Mouse (Mus musculus): ENCODE measurements around the gene Slc2a4. TPM values are rescaled to one million over a fixed set of nuclear protein-coding genes. Genes with fewer than 3 reads are reported as not detected.

The Slc2a4 gene
- polyA plus RNA-seq, 1 experiment from 2014 or later: 14.2 TPM

- peaks cover 25% of the 10 kb centered on the region for H3K4me1 ChIP-seq (replicated peaks)
- H3K4me3 ChIP-seq (replicated peaks): no peak overlapping the region
- peaks cover 56% of the 10 kb centered on the region for H3K27me3 ChIP-seq
- no peaks in the 10 kb centered on the region for H3K36me3 ChIP-seq
- H3K9ac ChIP-seq: no peak overlapping the region
- 30% methylated on average over 1 of the region's 1 CpGs for WGBS (ENCODE audit: insufficient replicate concordance)
- DNase-seq: no peak
- H3K4me2 ChIP-seq: no peak overlapping the region
- no peaks in the 10 kb centered on the region for H3K9me3 ChIP-seq (replicated peaks)
- no peak for ATAC-seq (ENCODE audit: low read depth)
- no peak overlapping the region for H3K27ac ChIP-seq
Observed at GRCm38 (mm10) chr11:69952274-69952673, 4.3 kb upstream of the Slc2a4 start.

GRCm38 (mm10) chr11:69950807-69951459 is 2.9 kb upstream of the Slc2a4 start:
- H3K27me3 ChIP-seq: peaks cover 47% of the 10 kb centered on the region
- H3K9ac ChIP-seq: no peak overlapping the region
- WGBS (ENCODE audit: insufficient replicate concordance): 40% methylated on average over 4 of the region's 4 CpGs
- H3K36me3 ChIP-seq: no peaks in the 10 kb centered on the region
- ATAC-seq (ENCODE audit: low read depth) (no peak), DNase-seq (no peak)
- no peak overlapping the region for H3K4me3 ChIP-seq (replicated peaks)
- H3K4me1 ChIP-seq (replicated peaks): peaks cover 37% of the 10 kb centered on the region
- H3K9me3 ChIP-seq (replicated peaks): no peaks in the 10 kb centered on the region
- no peak overlapping the region for H3K4me2 ChIP-seq
- H3K27ac ChIP-seq: no peak overlapping the region

DNA sequence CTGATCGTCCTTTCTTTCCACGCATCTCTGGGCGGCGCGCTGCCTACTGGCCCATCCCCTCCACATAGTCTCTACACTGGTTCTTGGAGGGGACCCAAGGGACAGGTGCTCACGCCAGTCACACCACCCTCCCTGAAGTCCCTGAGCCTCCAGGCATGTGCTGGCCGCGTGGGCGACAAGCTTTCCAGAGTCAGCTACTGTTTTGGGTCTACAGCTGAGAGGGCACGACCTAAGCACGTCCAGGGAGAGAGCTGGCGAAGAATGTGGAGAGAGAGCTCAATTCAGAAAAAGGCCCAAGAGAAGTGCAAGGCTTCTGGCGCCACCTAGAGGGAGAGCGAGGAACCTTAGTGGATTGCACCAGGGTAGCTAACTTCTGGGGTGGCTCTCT is 769 bp upstream of the Slc2a4 start:
- Histone ChIP-seq H3K4me2 (peak overlapping the region; percentile 95), H3K27me3 (peaks cover 54% of the 10 kb centered on the region), H3K4me3 (replicated peaks) (peak overlapping the region; percentile 78), H3K9me3 (replicated peaks) (no peaks in the 10 kb centered on the region), H3K4me1 (replicated peaks) (peaks cover 59% of the 10 kb centered on the region), H3K9ac (peak overlapping the region; percentile 77), H3K27ac (peak overlapping the region; percentile 87), H3K36me3 (peaks cover 22% of the 10 kb centered on the region)
- WGBS (ENCODE audit: insufficient replicate concordance): 2% methylated on average over 14 of the region's 14 CpGs
- DNase-seq (peak; percentile 81), ATAC-seq (ENCODE audit: low read depth) (peak; percentile 35)

DNA sequence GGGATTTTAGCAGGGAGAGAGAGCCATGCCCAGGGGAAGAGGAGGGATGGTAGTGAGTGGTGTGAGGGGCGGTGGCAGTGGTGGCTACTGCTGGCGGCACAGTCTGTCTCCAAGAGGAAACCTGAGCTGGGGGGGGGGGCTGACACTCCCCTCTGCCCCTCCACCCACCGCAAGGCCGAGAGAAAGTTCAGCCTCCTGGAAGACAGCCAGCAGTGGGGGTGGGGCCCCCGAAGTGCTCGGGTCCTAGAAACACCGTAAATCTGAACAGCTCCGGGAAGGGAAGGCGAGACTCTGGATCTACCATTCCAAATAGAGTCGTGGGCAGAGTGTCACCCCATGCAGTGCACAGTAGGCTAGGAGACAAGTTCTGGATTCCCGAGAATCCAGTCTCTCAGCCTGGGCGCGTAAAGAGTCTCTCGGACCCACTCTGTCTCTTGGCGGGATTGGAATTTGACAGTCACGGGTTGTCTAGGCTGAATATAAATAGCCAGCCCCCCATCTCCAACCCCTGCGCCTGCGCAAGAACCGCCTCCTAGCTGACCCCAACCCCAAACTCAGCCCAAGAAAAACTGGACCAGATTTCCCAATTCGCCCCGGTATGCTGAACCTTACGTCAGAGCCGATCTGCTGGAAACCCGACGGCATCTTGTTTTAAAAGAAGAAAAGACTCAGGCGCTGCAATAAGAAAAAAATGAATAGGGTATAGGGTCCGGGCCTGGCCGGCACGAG is 487 bp downstream of the Slc2a4 start:
- Histone ChIP-seq H3K9me3 (replicated peaks) (no peaks in the 10 kb centered on the region), H3K9ac (peak overlapping the region; percentile 87), H3K4me1 (replicated peaks) (peaks cover 60% of the 10 kb centered on the region), H3K4me2 (peak overlapping the region; percentile 95), H3K4me3 (replicated peaks) (peak overlapping the region; percentile 78), H3K36me3 (peaks cover 34% of the 10 kb centered on the region), H3K27me3 (peaks cover 59% of the 10 kb centered on the region), H3K27ac (peak overlapping the region; percentile 93)
- DNase-seq: no peak
- WGBS (ENCODE audit: insufficient replicate concordance): 16% methylated on average over 29 of the region's 29 CpGs
- no peak for ATAC-seq (ENCODE audit: low read depth)

DNA sequence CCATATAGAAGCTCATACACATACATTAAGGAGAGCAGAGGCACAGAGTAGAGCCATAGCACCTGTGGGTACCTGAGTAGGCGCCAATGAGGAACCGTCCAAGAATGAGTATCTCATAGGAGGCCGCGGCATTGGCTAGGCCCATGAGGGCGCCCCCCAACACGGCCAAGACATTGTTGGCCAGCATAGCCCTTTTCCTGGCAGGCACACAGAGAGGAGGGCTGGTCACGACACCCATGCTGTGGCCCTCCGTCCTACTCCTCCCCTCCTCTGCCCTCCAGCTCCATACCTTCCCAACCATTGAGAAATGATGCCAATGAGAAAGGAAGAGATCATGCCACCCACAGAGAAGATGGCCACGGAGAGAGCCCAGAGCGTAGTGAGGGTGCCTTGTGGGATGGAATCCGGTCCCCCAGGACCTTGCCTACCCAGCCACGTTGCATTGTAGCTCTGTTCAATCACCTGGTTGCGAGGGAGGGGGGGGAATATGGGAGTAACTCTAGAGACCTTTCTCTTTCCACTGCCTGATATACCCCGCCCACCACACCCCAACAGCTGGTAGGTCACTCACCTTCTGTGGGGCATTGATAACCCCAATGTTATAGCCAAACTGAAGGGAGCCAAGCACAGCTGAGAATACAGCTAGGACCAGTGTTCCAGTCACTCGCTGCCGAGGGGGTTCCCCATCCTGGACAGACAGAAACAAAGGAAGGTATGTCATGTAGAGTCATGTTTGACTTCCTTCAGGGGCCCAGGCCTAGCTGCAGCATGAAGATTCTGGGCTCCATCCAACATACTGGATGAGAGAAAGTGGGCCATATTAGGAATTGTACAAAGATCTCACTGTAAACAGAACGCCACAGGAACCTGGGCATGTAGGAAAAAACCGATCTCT is 1.7 kb downstream of the Slc2a4 start:
- peak; percentile 64 for DNase-seq
- peak; percentile 82 for ATAC-seq (ENCODE audit: low read depth)
- Histone ChIP-seq H3K4me1 (replicated peaks) (peaks cover 60% of the 10 kb centered on the region), H3K36me3 (peaks cover 41% of the 10 kb centered on the region), H3K9me3 (replicated peaks) (no peaks in the 10 kb centered on the region), H3K27ac (peak overlapping the region; percentile 93), H3K4me2 (peak overlapping the region; percentile 95), H3K27me3 (peaks cover 59% of the 10 kb centered on the region), H3K4me3 (replicated peaks) (peak overlapping the region; percentile 78), H3K9ac (peak overlapping the region; percentile 87)
- 64% methylated on average over 18 of the region's 18 CpGs for WGBS (ENCODE audit: insufficient replicate concordance)

DNA sequence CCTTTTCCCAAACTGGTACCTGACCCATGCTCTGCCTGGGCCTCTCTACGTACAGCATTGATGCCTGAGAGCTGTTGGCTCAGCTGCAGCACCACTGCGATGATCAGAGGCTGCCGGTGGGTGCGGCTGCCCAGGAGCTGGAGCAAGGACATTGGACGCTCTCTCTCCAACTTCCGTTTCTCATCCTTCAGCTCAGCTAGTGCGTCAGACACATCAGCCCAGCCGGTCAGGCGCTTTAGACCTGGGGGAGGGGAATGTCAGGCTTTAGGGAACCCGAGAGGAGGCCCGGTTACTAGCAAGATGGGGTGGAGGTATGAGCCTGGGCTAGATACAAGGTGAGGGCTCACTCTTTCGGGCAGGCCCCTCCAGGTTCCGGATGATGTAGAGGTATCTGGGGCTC is 2.8 kb downstream of the Slc2a4 start:
- no peak for DNase-seq
- Histone ChIP-seq H3K4me1 (replicated peaks) (peaks cover 60% of the 10 kb centered on the region), H3K4me2 (peak overlapping the region; percentile 95), H3K27ac (peak overlapping the region; percentile 93), H3K9me3 (replicated peaks) (no peaks in the 10 kb centered on the region), H3K36me3 (peaks cover 41% of the 10 kb centered on the region), H3K4me3 (replicated peaks) (peak overlapping the region; percentile 78), H3K9ac (peak overlapping the region; percentile 87), H3K27me3 (peaks cover 58% of the 10 kb centered on the region)
- WGBS (ENCODE audit: insufficient replicate concordance): 66% methylated on average over 13 of the region's 13 CpGs
- ATAC-seq (ENCODE audit: low read depth): no peak

DNA sequence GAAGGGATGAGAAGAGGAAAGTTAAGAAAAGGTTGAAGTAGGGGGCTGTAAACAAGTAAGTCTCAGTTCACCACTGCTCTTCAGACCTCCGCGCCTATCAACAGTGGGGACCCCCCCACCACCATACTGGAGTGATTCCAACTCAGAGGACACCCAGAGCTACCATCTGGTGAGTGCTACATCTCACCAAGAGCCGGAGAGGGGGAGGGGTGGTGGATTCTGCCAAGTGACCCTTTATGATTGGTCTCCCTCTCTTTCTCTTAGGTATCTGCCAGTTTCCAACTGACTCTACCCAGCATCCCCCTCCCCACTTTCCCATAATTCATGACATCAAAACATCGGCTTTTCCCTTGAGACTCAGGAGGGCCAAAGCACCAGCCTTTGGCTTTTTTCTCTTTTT is 7.0 kb downstream of the Slc2a4 start:
- WGBS (ENCODE audit: insufficient replicate concordance): 80% methylated on average over 4 of the region's 4 CpGs

GRCm38 (mm10) chr11:69939731-69940130 is 8.3 kb downstream of the Slc2a4 start:
- peaks cover 48% of the 10 kb centered on the region for H3K4me1 ChIP-seq (replicated peaks)
- 86% methylated on average over 17 of the region's 17 CpGs for WGBS (ENCODE audit: insufficient replicate concordance)
- H3K9ac ChIP-seq: no peak overlapping the region
- no peak overlapping the region for H3K4me3 ChIP-seq (replicated peaks)
- DNase-seq (no peak), ATAC-seq (ENCODE audit: low read depth) (no peak)
- H3K4me2 ChIP-seq: no peak overlapping the region
- H3K9me3 ChIP-seq (replicated peaks): no peaks in the 10 kb centered on the region
- no peak overlapping the region for H3K27ac ChIP-seq
- H3K27me3 ChIP-seq: peaks cover 95% of the 10 kb centered on the region
- H3K36me3 ChIP-seq: peaks cover 29% of the 10 kb centered on the region

More for the DNA sequence above, 7.0 kb downstream of the Slc2a4 start:
- DNase-seq: no peak
- no peaks in the 10 kb centered on the region for H3K9me3 ChIP-seq (replicated peaks)
- H3K36me3 ChIP-seq: peaks cover 41% of the 10 kb centered on the region
- peaks cover 48% of the 10 kb centered on the region for H3K4me1 ChIP-seq (replicated peaks)
- H3K4me2 ChIP-seq: no peak overlapping the region
- H3K27ac ChIP-seq: no peak overlapping the region
- no peak overlapping the region for H3K4me3 ChIP-seq (replicated peaks)
- no peak for ATAC-seq (ENCODE audit: low read depth)
- H3K27me3 ChIP-seq: peaks cover 90% of the 10 kb centered on the region
- H3K9ac ChIP-seq: no peak overlapping the region

- Histone ChIP-seq H3K4me3 (replicated peaks) (no peak overlapping the region), H3K4me1 (replicated peaks) (peaks cover 48% of the 10 kb centered on the region), H3K27me3 (peaks cover 95% of the 10 kb centered on the region), H3K9ac (no peak overlapping the region), H3K36me3 (peaks cover 23% of the 10 kb centered on the region), H3K27ac (no peak overlapping the region), H3K9me3 (replicated peaks) (no peaks in the 10 kb centered on the region), H3K4me2 (no peak overlapping the region)
- DNase-seq: no peak
- no peak for ATAC-seq (ENCODE audit: low read depth)
- 39% methylated on average over 5 of the region's 5 CpGs for WGBS (ENCODE audit: insufficient replicate concordance)
Observed at GRCm38 (mm10) chr11:69939181-69939580, 8.8 kb downstream of the Slc2a4 start.

DNA sequence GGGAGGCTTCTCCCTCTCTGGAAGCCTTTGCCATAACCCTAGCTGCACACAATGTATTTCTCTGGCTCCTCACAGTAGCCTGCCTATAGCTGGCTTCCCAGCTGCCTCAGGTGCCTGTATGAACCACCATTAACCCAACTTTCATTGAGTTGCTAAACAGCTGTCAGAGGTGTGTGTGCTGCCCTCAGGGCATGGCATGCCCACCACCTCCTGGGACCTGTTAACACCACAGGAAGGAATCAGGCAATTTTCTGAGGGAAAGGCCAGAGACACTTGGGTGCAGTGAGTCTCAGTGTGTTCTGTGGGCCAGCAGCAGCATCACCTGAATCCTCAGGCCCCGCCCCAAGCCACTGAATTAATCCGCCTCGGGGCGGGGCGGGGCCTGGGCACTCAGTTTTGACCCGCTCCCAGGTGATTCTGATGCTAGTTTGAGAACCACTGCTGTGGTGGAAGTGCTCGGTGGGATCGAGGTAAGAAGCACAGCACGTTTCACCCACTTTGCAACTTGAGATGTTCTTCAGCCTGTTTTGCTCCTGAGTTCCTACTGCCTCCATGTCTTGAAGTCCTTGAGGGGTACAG is 9.5 kb downstream of the Slc2a4 start:
- Histone ChIP-seq H3K9ac (no peak overlapping the region), H3K27ac (no peak overlapping the region), H3K27me3 (peaks cover 90% of the 10 kb centered on the region), H3K4me1 (replicated peaks) (peaks cover 43% of the 10 kb centered on the region), H3K4me3 (replicated peaks) (no peak overlapping the region), H3K9me3 (replicated peaks) (no peaks in the 10 kb centered on the region), H3K36me3 (peaks cover 16% of the 10 kb centered on the region), H3K4me2 (no peak overlapping the region)
- ATAC-seq (ENCODE audit: low read depth): no peak
- 27% methylated on average over 9 of the region's 9 CpGs for WGBS (ENCODE audit: insufficient replicate concordance)
- no peak for DNase-seq

- DNase-seq (no peak), ATAC-seq (ENCODE audit: low read depth) (no peak)
- Histone ChIP-seq H3K4me2 (no peak overlapping the region), H3K9ac (no peak overlapping the region), H3K4me3 (replicated peaks) (no peak overlapping the region), H3K27ac (no peak overlapping the region), H3K9me3 (replicated peaks) (no peaks in the 10 kb centered on the region), H3K4me1 (replicated peaks) (peaks cover 37% of the 10 kb centered on the region), H3K27me3 (peaks cover 84% of the 10 kb centered on the region), H3K36me3 (peaks cover 10% of the 10 kb centered on the region)
- WGBS (ENCODE audit: insufficient replicate concordance): 55% methylated on average over 5 of the region's 5 CpGs
Observed at GRCm38 (mm10) chr11:69937834-69938233, 10.2 kb downstream of the Slc2a4 start.

Measured in liver, embryonic 13.5 days (tissue).